Mouse (Mus musculus) monocyte, adult 2 months (primary cell): ENCODE results near the gene Lrrc4c.

Source experiments
- DNase-seq, 2 experiments: peaks; one replicate each; pipeline ENCODE4 v3.0.0; 2022; ENCODE audit warnings: low spot score in 2 of 2, low read depth in 1 of 2

The Lrrc4c gene

DNA sequence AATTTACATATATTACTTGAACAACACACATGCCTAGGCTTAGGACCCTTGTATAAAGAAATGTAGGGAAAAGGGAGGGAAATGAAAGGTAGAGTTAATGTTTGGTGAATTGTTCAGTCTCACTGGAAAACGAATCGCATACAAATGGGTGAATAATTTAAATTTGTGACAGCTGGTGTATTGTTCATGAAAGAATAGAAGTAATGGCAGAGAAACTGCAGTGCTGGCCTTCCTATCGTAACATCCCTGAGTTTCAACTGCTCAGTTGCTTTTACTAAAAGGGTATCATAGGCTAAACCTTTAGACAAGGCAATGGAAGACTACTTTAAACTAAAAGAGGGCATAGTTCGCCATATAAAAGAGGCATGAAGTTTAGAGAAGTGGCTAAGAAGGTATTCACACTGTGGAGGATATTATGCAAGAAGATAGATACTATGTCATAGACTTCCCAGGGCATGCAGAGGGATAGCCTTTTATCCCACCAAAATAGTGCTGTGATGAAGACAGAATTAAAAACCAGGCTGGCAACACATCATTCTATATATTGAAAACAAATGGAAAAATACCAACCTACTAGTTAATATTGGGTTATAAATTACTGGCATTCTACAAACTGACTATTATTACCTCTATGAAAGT is 879.1 kb downstream of the Lrrc4c start:
- no peak for DNase-seq

DNA sequence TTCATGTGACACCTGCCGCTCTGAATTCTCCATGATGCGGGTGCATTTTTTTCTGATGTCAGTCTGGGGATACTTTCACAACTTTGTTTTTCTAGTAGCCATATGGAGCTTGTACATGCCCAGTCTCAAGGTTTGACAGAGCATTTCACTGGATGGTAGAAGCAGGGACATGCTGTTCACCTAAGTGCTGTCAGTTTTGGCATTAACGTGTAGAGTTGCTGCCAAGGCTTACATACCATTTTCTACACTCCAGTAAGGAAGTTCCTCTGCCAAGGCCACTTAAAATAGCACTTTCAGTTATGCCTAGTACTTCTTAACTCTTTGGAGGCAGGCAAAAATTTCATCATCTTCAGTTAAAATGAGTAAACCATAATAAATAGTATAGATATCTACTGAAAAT is 915.0 kb downstream of the Lrrc4c start:
- no peak for DNase-seq

- DNase-seq: no peak
Measured at GRCm38 (mm10) chr2:97234074-97234473, 916.1 kb downstream of the Lrrc4c start.

DNA sequence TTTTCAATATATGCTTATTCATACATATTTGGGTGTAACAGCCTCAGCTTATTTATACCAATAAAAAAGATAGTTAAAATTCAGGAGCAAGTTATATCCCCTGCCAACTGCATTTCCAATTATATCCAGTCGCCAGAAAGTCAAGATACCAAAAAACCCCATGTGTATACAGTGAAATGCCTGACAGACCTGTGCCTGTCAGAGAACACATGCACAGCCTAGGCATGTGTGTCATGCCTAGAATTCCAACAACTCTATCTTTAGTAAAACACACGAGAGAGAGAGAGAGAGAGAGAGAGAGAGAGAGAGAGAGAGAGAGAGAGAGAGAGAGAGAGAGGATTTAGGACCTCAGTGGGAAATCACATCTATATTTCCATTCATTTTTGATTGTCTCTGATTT is 956.7 kb downstream of the Lrrc4c start:
- no peak for DNase-seq

DNA sequence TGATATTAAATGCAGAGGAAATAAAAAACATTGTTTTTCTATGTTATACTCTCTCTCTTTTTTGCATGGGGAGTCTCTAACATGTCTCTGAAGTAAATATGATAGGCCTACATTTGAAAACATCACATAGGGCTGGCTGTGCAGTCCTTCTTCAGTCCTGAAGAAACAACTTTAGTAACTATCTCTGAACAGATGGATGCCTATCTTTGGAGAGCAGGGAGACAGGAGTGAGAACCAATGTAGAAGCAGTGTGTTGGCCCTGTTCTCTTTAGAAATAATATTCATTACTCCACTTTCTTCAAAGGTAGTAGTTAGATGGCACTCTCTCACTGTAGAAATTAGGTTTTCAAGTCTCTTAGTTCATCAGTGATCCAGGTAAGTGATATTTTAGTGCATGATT is 967.0 kb downstream of the Lrrc4c start:
- no peak for DNase-seq

DNA sequence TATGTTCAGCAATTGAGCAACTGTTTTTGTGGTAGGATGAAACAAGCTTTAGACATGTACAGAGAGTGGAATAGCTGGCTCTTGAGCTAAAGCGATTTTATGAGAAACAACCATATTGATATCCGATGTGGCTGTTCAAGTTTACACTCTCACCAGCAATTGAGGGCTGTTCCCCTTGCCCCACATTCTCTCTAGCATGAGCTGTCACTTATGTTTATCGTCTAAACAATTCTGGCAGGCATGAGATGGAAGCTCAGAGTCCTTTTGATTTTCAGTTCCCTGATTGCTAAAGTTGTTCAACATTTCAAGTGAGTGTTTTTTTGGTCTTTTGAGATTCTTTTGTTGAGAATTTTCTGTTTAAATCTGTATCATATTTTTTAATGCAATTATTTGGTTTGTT is 976.2 kb downstream of the Lrrc4c start:
- DNase-seq: no peak

- no peak for DNase-seq
Measured at GRCm38 (mm10) chr2:97299704-97300103, 981.7 kb downstream of the Lrrc4c start.

- DNase-seq: no peak
Measured at GRCm38 (mm10) chr2:97318008-97318407, 1000.0 kb downstream of the Lrrc4c start.

GRCm38 (mm10) chr2:97318536-97318935 is 1000.6 kb downstream of the Lrrc4c start:
- DNase-seq: no peak

DNA sequence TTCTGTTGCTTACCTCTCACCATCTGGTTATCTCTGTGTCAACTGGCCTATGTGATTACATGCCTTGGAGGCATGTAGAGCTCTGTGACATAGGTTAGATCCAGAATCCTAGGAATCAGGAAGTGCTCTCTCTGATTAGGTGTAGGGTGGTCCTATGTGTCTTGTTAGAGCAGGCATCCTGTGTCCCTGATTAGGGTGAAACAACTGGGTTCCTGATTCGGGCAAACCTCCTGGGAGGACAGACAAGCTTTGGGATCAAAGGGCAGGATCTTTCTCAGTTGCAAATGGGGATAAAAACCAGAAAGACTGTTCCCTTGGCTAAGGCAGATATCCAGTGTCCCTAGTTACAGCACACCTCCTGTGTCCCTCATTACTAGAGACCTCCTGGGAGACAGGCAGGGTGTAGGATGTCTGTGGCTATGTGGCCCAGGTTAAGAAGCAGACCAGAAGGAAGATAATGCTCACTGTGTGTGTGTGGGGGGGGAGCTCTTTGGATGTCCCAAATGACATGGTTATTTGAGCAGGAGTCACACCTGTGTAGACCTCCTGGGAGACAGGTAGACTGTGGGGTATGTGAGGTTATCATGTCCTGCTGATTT is 1014.2 kb downstream of the Lrrc4c start:
- DNase-seq: no peak

DNA sequence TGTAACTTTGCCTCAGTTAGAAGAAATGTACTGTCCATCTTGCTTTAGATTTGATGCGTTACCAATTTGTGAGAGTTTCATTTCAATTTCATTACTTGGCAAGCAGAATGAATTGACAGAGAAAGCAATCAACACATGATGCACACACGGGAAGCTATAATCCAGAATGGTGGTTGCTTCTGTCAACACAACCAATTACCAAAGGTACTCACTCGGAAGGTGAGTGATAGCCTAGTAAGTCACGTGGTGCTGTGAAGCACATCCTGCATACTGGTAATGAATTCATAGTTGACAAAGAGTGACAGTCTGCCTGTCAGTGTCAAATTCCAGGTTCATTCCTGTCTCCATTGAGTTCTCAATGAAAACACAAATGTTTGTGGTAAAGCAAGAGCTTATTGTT is 1021.7 kb downstream of the Lrrc4c start:
- no peak for DNase-seq

DNA sequence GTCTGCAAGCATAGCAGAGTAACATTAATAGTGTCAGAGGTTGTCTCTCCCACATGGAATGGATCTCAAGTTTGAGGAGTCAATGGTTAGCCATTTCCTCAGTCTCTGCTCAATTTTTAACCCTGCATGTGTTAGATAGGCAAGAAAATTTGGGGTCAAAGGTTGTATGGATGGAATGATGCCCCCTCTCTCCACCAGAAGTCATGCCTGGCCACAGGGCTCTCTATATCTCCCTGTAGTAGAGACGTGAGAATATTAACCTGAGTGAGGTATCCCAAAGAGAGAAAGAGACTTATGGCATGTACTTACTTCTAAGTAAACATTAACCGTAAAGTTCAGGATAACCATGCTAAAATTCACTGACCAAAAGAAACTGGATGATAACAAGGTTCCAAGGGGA is 1043.3 kb downstream of the Lrrc4c start:
- DNase-seq: no peak

- no peak for DNase-seq
Measured at GRCm38 (mm10) chr2:97369978-97370377, 1052.0 kb downstream of the Lrrc4c start.

- no peak for DNase-seq
Measured at GRCm38 (mm10) chr2:97391437-97391836, 1073.5 kb downstream of the Lrrc4c start.

GRCm38 (mm10) chr2:97391876-97392275 is 1073.9 kb downstream of the Lrrc4c start:
- no peak for DNase-seq

DNA sequence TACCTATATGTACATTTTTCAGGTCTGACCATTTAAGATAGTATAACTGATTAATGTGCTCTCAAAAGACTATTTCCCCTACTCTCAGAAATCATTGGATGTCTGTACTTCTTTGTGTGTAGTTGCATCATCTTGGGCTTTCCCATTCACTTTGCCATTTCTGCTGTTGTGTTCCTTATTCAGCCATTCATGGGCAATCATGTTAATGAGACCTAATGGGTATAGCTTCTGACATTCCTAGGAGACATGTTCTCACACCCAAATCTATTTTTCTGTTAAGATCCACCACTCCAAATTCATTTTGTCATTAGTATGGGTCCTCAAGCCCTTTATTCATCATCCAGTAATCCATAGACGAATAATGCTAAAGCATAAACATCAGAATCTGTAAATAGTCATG is 1095.1 kb downstream of the Lrrc4c start:
- DNase-seq: no peak

DNA sequence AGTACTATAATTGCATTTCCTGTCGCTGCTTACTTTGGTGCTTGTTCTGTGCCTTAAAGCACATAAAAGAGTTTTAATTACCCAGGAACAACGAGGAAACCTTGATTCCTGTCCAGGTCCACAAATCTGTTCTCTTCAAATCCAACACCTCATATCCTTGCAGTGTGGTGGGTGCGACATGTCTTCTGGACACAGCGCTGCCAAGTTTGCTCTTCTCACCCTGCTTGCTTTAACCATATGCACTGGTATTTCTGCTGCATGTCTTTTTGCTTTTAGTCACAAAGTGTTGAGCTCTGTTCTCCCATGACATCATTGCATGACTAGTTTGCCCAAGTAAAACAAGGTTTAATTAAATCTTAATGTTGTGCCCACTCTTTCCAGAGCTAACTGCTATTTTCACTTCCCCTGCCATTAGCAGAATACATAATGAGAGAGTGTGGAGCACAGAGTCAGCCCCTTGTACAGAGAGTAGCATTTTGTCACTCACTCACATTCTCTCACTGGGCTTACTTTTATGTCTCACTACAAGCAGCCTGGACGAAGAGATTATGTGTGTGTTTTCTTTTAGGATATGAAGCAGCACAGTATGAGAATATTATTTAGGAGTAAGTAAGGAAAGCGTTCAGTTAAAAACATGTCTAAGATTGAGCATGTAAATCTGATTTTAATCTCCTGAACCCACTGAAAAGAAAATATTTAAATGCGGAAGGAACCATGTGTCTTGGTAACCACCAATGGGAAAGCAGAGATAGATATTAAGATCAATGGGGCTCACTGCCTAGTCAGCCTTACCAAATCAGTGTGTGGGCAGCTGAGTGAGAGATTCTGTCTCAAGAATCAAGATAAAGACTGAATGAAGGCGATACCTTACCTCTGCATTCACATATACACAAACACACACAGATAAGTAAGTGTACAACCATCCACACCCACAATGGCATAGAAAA is 1096.7 kb downstream of the Lrrc4c start:
- DNase-seq: no peak

- DNase-seq: no peak
Measured at GRCm38 (mm10) chr2:97434140-97434539, 1116.2 kb downstream of the Lrrc4c start.

DNA sequence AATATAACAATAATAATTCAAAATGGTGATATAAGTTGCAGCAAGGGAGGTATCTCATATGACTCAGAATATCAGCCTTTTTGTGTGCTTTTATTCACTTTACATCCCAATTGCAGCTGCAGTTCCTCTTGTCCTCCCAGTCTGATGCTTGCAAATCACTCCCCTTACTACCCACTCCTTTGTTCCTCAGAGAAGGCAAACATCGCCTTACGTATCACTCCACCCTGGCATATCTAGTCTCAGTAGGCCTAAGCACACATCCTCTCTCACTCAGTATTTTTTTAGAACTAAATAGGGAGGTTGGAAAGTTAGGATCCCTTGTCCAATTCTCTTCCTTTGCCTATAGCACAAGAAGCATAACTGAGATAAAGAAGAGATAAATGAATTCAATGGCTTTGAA is 1117.6 kb downstream of the Lrrc4c start:
- DNase-seq: no peak

DNA sequence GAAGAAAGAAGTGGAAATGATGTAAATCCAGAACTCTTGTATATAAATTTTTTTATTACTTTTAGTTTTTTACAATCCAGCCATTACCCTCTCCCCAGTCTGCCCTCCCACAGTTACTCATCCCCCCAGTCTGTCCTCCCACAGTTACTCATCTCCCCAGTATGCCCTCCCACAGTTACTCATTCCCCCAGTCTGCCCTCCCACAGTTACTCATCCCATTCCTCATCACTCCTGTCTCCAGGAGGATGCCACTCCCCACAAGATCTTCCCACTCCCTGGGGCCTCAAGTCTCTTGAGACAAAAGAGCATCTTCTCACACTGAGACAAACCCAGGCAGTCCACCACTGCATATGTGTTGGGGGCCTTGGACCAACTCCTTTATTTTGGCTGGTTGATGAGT is 1119.8 kb downstream of the Lrrc4c start:
- DNase-seq: no peak

GRCm38 (mm10) chr2:97463573-97463972 is 1145.6 kb downstream of the Lrrc4c start:
- DNase-seq: no peak

- DNase-seq: no peak
Measured at GRCm38 (mm10) chr2:97466243-97466793, 1148.3 kb downstream of the Lrrc4c start.
